Mouse (Mus musculus) urinary bladder, postnatal 0 days (tissue): ENCODE data around the gene Gm28372. TPM values are rescaled to one million over a fixed set of nuclear protein-coding genes. Genes with fewer than 3 reads are reported as not detected.

ENCODE experiments used
- polyA plus RNA-seq: library from polyadenylated mRNA; unstranded; fragments of >200 nt; fragmentation: Nextera tagmentation; extraction: Ambion mirVana; gene quantifications from 2 replicates; pipeline ENCODE4 v1.2.1, GENCODE M21; 2015

Gene Gm28372
- polyA plus RNA-seq, result not detected in 2 replicates

GRCm38 (mm10) chr2:130404939-130405338 is at the start of gene Gm28372, which contains the start of gene 1700020A23Rik:
Gene Gm28372, plus strand, starts transcription at chr2:130405239.
Gene 1700020A23Rik, plus strand, starts transcription at chr2:130405259.

GRCm38 (mm10) chr2:130397186-130397985 is 7.7 kb upstream of the Gm28372 start, which contains the start of gene Cpxm1:
Gene Cpxm1, minus strand, starts transcription at chr2:130397574.

GRCm38 (mm10) chr2:130406178-130406577 is 1.1 kb downstream of the Gm28372 start, which contains the start of gene Tmem239:
Gene Tmem239, plus strand, starts transcription at chr2:130406478.

GRCm38 (mm10) chr2:130424126-130424853 is 19.3 kb downstream of the Gm28372 start, which contains the start of the genes Vps16 and Pced1a:
Gene Vps16, plus strand, starts transcription at chr2:130424339.
Gene Pced1a, minus strand, starts transcription at chr2:130424701.

GRCm38 (mm10) chr2:130449794-130450433 is 44.9 kb downstream of the Gm28372 start, which contains the start of gene Ptpra:
Gene Ptpra, plus strand, starts transcription at chr2:130450278.

Other genes with a start within 250 kb of the Gm28372 start
- gene Snrpb, start 225.8 kb upstream of the Gm28372 start, polyA plus RNA-seq, result 345 and 359 TPM in 2 replicates
- not detected in 2 replicates for gene Tmc2, start 210.0 kb upstream of the Gm28372 start, polyA plus RNA-seq
- gene Nop56, start 130.8 kb upstream of the Gm28372 start, polyA plus RNA-seq, result 96.7 and 114 TPM in 2 replicates
- 117 and 127 TPM in 2 replicates for gene Idh3b, start 120.7 kb upstream of the Gm28372 start, polyA plus RNA-seq
- gene Ebf4, start 110.1 kb upstream of the Gm28372 start, polyA plus RNA-seq, result 0.72 and 1.1 TPM in 2 replicates
- 10.1 and 15.1 TPM in 2 replicates for gene Cpxm1, start 7.7 kb upstream of the Gm28372 start, polyA plus RNA-seq
- 0.24 TPM in 1 of 2 replicates, not detected in the other for gene 1700020A23Rik, start within 50 bp of the Gm28372 start, polyA plus RNA-seq
- gene Tmem239, start 1.2 kb downstream of the Gm28372 start, polyA plus RNA-seq, result not detected in 2 replicates
- gene Vps16, start 19.1 kb downstream of the Gm28372 start, polyA plus RNA-seq, result 32.2 and 36.0 TPM in 2 replicates
- gene Pced1a, start 19.5 kb downstream of the Gm28372 start, polyA plus RNA-seq, result 6.5 and 6.7 TPM in 2 replicates
- 64.1 and 64.4 TPM in 2 replicates for gene Ptpra, start 45.0 kb downstream of the Gm28372 start, polyA plus RNA-seq
- gene Mrps26, start 158.5 kb downstream of the Gm28372 start, polyA plus RNA-seq, result 52.4 and 55.8 TPM in 2 replicates
- not detected in 2 replicates for gene Oxt, start 170.9 kb downstream of the Gm28372 start, polyA plus RNA-seq
- gene Avp, start 177.3 kb downstream of the Gm28372 start, polyA plus RNA-seq, result not detected in 2 replicates
- gene Fastkd5, start 224.8 kb downstream of the Gm28372 start, polyA plus RNA-seq, result 6.5 and 7.4 TPM in 2 replicates
- 4.3 and 4.9 TPM in 2 replicates for gene Ubox5, start 224.8 kb downstream of the Gm28372 start, polyA plus RNA-seq
- gene Lzts3, start 237.6 kb downstream of the Gm28372 start, polyA plus RNA-seq, result 1.0 and 1.1 TPM in 2 replicates